Mouse (Mus musculus) bone marrow, adult 2 months (tissue): Measurements from ENCODE around the gene Fads6. TPM values are rescaled to one million over a fixed set of nuclear protein-coding genes. Genes with fewer than 3 reads are reported as not detected.

Experiments used
- H3K27ac ChIP-seq: fragments of 200-500 bp; 2 replicates; pipeline ENCODE4 v1.5.1; 2012; ENCODE audit warnings: low read depth, mild to moderate bottlenecking, control low read depth, inconsistent platforms, low read length; ENCODE audit not compliant: control insufficient read depth, poor library complexity, insufficient read depth
- H3K4me1 ChIP-seq: fragments of 200-500 bp; 2 replicates; pipeline ENCODE4 v1.6.1; 2011; ENCODE audit warnings: low read length; ENCODE audit not compliant: control insufficient read depth, insufficient read depth
- H3K4me3 ChIP-seq: fragments of 200-500 bp; replicated peaks from 2 replicates; pipeline ENCODE3; 2011; ENCODE audit warnings: mild to moderate bottlenecking, low read depth, low read length, control low read depth; ENCODE audit not compliant: control insufficient read depth
- CTCF ChIP-seq: fragments of 200-500 bp; IDR thresholded peaks from 2 replicates; pipeline ENCODE4 v1.5.1; 2011; ENCODE audit warnings: low read length, control low read depth; ENCODE audit not compliant: control insufficient read depth, insufficient read depth
- POLR2A ChIP-seq: fragments of 200-500 bp; IDR thresholded peaks from 2 replicates; pipeline ENCODE4 v1.6.1; 2011; ENCODE audit warnings: low read depth, mild to moderate bottlenecking, control low read depth, low read length, borderline replicate concordance; ENCODE audit not compliant: control insufficient read depth
- WGBS: fragments of 180-500 bp; shearing (Covaris S2); methylation state at CpG from one replicate; pipeline ENCODE4 v1.1.7; 2018; 5-methylcytosine and 5-hydroxymethylcytosine counted together
- polyA plus RNA-seq: library from polyadenylated mRNA; stranded (reverse); fragments of >200 nt; gene quantifications from 2 replicates; pipeline ENCODE4 v1.2.4, GENCODE M21; 2011; ENCODE audit warnings: low replicate concordance; ENCODE audit not compliant: missing spikeins, insufficient read depth, insufficient read length

The Fads6 gene
- polyA plus RNA-seq, 1 experiment = 1.4 TPM

DNA sequence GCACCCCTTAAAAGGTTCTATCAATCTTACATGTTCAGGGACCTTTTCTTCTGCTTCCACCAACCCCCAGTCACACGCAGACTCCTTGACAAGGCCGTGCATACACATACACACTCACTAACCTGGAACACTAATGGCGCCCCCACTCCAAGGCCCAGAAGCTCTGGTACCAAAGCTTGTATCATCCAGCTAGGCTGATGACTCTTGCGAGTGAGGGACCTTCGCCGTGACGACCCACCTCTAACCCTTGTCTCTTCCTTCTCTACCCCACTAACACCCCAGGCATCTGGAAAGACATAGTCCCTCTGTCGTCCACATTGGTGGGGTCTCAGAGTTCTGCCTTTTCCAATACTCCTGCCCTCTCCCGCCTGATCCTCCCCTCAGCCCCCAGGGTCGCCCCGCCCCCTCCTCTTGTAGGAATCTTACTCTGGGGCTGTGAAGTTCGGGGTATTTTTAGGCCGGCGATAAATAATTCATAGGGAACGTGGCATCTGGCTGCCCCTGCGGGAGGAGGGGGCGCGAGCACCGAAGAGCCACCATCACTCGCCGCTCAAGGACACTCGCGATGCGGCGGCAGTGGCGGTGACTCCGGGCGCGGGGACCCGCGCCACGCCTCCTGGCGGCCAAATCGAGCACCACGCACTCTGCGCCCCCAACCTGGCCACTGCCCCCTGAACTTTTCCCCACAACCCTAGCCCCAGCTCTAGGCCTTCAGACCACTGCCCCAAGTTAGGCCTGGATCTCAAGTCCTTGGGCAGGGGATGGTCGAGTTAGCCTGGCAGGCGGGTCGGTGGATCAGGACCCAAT, 32.4 kb downstream of the Fads6 start:
- no peak for TF ChIP-seq POLR2A
- peak; percentile 49; the same call in 1 of the 2 replicates for TF ChIP-seq CTCF
- Histone ChIP-seq H3K27ac (no peak overlapping the region; the same call in 1 of the 2 replicates), H3K4me1 (no peaks in the 10 kb centered on the region), H3K4me3 (no peak overlapping the region)
- WGBS = 14% methylated on average over 39 of the region's 39 CpGs

DNA sequence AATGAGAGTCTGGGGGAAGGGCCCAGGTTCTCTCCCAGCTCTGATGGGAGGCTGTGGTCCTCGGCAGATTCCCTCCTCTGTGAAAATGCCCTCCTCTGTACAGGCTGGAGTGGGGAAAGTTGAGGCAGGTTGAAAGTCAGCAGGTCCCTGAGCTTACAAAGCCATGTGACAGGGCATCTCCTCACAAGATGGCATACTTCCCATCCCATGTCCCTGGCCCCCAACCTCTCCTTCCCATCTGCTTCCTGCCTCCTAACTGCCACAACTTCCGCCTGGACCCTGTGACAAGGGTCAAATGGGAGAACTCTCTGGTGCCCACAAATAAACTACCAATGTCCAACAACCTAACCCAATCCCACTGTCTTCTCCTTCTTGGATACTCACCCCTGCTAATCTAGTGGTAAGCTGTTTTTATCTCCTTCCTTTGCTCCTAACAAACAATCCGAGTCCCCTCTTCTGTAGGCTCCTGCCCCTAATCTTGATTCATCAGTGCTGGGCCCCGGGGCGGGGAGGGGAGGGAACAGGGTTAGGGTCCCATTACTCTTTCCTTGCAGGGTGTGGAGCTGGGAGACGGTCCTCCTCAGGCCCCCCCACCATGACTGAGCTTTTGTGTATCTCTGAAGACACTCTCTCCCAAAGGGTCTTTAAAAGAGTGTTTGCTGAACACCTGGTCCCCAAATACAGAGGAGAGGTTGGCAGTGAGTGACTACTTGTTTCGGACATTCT, 33.2 kb downstream of the Fads6 start:
- Histone ChIP-seq H3K4me3 (no peak overlapping the region), H3K27ac (no peak overlapping the region), H3K4me1 (no peaks in the 10 kb centered on the region)
- 51% methylated on average over 7 of the region's 7 CpGs for WGBS
- TF ChIP-seq CTCF (no peak), POLR2A (no peak)

GRCm38 (mm10) chr11:115262954-115263353, 34.5 kb downstream of the Fads6 start:
- TF ChIP-seq POLR2A = no peak
- TF ChIP-seq CTCF = no peak
- no peak overlapping the region for H3K27ac ChIP-seq
- no peak overlapping the region for H3K4me3 ChIP-seq
- 81% methylated on average over 11 of the region's 11 CpGs for WGBS
- H3K4me1 ChIP-seq = no peaks in the 10 kb centered on the region

DNA sequence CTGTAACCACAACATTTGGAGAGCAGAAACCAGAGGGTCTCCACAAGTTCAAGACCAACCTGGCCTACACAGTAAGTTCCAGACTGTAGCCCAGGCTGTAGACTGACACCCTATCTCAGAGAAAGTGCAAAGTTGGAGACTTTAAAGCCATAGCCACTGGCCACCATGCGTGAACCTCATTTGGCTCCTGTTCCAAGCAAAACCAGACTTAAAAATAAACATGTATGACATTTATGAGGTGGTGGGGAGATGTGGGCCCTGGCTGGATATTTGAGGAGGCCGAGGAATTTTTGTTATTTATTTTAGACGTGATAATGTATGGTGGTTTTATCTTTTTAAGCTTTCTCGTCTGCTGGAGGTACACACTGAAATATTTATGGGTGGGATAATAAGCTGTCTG, 38.3 kb downstream of the Fads6 start:
- no peaks in the 10 kb centered on the region for H3K4me1 ChIP-seq
- no peak overlapping the region for H3K27ac ChIP-seq
- H3K4me3 ChIP-seq = no peak overlapping the region
- 77% methylated on average over 4 of the region's 4 CpGs for WGBS
- TF ChIP-seq POLR2A (no peak), CTCF (no peak)

DNA sequence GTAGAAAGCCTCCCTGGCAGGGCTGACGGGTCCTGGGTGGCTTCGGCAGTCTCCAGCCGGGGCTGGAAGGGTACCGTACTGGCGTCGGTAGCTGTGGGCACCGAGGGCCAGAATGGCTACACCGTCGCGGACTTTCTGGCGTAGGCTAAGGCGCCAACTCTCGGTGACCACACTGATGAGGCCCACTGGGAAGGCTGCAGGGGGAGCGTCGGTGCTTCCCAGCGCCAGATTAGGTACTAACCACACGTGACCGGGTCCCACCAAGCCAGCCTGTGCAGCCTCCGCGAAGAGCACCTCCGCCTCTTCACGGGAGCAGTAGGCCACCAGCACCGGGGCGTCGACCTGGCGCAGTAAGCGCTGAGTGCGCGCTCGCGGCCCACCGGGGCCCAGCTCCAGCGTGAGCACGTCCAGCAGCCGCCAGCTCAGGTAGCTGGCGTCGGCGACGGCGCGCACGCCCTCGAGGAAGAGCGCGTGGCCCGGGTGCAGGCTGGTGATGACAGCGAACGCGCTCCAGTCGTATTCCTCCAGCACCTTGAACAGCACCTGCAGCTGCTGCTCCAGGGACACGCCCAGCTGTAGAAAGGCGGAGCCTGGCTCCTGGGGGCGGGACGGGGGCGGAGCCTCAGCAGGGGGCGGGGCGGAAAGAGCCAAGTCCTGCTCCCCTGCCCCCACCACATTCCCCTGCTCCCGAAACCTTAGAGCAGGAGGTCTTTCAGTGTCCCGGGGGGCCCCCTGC, 39.5 kb downstream of the Fads6 start:
- WGBS = 20% methylated on average over 59 of the region's 59 CpGs
- H3K27ac ChIP-seq = no peak overlapping the region
- TF ChIP-seq POLR2A (no peak), CTCF (no peak)
- no peaks in the 10 kb centered on the region for H3K4me1 ChIP-seq
- no peak overlapping the region for H3K4me3 ChIP-seq

DNA sequence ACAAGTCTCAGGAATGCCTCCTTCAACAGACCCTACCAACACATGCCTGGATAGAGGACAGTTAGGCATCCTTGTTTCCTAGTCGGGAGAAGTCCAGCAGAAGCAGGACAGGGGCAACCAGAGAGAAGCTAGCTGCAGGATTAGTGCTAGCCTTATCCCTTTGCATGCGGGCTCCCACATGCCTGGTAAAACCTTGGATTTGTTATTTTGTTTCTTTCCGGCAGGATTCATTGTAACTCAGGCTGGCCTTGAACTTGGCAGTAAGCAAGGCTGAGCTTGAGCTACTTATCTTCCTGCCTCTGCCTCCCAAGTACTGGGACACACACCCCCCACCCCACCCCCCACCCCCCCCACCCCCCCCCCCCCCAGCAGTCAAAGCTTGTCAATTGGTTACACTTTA, 46.2 kb downstream of the Fads6 start:
- Histone ChIP-seq H3K4me1 (peaks cover 1% of the 10 kb centered on the region), H3K27ac (no peak overlapping the region), H3K4me3 (no peak overlapping the region)
- 67% methylated on average over 3 of the region's 3 CpGs for WGBS
- TF ChIP-seq POLR2A (no peak), CTCF (no peak)

GRCm38 (mm10) chr11:115250405-115251090, 46.9 kb downstream of the Fads6 start:
- no peak for TF ChIP-seq POLR2A
- TF ChIP-seq CTCF = no peak
- no peak overlapping the region for H3K4me3 ChIP-seq
- H3K27ac ChIP-seq = no peak overlapping the region
- WGBS = 8% methylated on average over 36 of the region's 36 CpGs
- H3K4me1 ChIP-seq = peaks cover 2% of the 10 kb centered on the region
